Mouse (Mus musculus) frontal cortex, postnatal 36 days (tissue): Measurements from ENCODE around the gene Sugct.

ENCODE experiments used
- DNase-seq, 2 experiments: peaks; one replicate each; pipeline ENCODE4 v3.0.0; 2022; ENCODE audit warnings: low spot score in 2 of 2

Gene Sugct

DNA sequence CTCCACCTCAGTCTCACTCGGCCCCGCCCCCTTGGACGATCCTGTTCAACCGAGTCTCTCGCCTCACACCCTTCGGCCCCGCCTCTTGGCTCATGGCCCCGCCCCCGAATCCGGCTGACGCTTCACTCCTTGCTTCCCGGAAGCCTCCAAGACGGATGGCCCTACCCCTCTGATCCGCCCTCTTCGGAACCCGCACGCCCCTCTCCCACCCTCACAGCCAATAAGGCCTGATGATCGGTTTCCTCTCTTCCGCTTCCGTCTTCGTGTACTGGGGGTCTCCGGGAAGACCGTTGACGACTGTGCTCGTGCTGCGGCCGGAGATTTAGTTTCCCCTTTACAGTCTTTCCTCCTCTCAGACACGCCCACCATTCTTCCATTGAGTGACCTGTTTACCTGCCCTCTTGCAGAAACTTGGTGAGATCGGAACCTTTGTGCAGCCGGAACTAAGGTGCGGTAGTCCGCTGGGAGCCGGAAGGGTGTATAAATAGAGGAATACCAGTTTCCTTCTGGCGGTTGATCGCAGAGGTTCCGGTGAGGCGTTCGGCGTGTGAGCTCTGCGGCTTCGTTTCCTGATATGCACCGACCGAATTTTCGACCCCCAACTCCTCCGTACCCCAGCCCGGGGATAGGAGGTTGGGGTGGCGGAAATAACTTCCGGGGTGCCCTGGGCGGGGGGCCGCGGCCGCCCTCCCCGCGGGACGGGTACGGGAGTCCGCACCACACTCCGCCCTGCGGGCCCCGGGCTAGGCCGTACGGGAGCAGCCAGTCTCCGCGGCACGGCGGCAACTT is at the start of gene Sugct, which contains the start of gene Mplkip:
Gene Sugct (minus strand): TSS at position 643 of the 789 bp plus-strand sequence.
Gene Mplkip (plus strand): TSS at position 282 of the 789 bp plus-strand sequence.
- peak; percentile 99 for DNase-seq

DNA sequence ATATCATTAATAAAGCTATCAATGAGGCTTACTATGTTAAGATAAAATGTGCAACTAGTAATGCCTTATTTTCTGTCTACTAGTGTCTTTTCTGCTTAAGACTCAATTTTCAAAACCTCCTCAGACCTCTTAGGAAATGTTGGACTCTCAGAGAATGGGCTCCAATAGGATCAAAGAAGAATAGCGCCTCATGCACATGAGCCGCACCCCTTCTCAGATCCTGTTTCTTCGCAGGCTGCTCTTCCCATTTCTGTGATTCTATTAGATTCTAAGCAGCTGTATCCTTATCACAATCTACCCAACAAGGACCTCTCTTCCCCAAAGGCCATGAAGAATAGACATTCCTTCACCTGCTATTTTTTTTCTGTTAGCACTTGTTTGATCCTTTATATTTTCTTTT is 33.4 kb upstream of the Sugct start:
- no peak for DNase-seq

DNA sequence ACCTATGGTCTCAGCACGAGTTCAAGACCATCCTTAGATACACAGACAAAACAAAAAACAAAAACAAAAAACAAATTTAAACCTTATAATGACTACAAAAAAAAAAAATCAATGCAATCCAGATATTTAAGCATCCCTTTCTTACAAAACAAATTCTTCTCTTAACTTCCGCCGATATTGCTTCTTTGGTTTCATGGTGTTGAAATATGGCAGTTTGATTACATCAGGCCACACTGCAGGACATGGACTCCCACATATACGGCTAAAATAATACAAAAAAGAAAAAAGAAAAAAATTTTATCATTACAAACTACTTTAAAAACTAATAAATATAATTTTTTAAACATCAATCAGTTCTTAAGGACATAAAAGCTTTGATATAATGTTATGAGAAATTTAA is 32.6 kb upstream of the Sugct start:
- DNase-seq = no peak

DNA sequence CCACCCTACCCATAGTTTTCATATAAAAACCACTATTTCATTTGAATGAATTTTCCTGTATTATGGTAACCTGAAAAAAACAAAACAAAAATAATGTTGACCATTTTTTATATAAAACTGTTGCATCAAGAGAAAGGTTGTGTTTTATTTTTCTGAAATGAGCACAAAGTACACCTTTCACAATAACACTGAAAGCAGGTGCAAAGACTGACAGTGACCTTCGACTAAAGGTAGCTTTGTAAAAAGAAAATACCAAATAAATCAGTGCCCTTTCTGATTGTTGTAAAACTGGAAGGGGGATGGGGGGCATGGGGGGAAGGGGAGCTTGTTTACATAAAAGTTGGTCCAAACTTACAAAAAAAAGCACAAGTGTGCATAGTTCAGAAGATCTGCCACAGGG is 22.0 kb upstream of the Sugct start:
- DNase-seq = no peak

DNA sequence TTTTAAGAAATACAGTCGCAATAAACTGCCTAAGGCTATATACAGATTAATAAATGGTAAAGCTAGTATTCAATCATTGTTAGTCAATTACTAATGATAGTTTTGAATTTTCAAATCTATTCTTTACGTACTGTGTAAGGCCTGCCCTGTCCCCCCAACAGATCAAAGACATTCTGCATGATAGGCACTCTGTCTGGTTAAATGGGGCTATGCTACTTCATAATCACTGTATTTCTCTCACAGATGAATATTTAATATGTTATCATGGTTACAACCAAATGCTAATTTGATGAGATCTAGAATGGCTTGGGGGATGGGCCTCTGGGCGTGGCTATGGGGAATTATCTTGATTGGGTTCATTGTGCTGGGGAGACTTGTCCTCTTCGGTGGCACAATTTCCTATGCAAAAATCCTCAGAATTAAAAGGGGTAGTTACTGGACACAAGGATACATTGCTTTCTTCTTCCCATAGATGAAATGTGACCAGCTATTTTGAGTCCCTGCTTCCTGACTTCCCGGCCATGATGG is 13.5 kb upstream of the Sugct start:
- no peak for DNase-seq

DNA sequence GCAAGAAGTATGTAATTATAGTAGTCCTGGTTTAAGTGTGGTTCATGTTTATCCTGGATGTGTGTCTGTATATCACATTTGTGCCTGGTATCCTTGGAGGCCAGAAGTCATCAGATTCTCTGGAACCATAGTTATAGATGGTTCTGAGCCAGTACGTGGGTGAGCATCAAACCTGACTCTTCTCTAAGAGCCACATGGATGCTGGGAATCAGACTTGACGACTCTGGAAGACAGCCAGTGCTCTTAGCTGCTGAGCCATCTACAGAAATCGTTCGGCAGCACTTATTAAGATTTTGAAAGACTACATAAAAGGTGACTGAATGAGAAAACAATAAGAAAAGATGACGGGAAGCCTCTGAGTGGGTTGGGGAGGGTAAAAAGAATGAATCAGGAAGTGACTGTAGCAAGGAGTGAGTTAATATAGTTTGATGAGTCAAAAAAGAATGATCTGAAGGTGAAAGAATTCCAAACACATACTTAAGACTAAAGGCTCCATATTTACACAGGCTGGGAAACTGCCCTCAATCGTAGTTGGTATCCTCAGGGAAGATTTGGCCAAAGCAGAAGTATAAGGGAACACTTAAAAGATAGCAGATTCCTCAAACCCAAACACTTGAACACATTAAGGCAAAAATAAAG is 10.0 kb upstream of the Sugct start:
- peak; percentile 16 to 49 for DNase-seq

DNA sequence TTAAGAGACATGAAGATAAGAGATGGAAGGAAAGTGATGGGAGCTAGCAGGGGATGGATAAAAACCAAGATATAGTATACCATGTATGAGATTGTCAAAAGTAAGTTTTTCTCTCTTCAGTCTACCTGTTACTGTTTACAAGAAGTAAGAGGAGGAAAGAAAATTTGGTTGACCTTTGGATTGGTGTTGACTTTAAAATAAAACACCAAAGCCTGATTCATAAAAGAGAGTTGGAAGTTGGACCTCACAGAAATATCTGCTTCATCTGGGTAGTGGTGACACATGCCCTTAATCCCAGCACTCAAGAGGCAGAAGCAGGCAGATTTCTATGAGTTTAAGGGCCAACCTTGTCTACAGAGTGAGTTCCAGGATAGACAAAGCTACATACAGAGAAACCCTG is 7.0 kb upstream of the Sugct start:
- DNase-seq = no peak

DNA sequence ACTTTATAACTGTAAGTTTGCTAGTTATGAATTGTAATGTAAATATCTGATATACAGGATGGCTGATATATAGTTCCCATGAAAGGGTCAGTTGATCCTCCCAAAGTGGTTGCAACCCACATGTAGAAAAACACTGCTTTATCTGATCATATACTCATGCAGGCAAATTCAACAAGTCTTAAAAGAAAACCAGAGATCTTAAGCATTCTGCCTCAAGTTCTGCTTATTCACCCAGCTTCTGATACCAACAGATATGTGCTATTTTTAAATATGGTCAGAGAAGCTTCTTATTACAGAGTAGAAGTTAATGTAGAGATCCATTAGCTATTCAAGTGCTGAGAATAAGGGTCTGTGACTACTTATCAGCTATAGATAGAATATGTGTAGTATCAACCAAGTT is 6.0 kb upstream of the Sugct start:
- DNase-seq = no peak

DNA sequence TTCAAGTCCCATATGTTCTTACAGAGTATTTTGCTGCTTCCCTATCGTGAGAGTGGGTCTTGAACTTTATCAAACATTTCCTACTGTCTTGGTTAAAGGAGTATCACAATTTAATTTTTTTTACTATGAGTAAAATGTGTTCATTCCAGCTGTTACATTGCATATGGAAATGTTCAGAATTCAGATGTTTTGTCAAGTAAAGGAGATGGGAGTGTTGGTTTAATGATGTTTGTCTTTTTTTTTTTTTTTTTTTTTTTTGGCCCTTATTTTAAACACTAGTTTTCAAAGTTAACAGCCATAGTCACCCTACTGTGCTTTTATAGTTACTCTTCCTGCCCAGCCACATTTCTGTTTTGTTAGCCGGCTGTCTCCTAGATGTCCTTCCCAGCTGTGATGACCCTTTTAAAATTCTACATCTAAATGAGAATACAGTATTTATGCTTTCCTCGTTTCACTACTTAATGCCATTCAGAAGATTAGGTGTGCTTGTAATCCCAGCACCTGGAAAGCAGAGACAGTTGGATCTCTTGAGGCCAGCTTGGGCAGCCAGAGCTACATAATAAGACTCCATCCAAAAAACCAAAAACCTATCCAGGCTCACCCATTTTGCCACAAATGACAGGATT is 4.8 kb upstream of the Sugct start:
- no peak for DNase-seq

DNA sequence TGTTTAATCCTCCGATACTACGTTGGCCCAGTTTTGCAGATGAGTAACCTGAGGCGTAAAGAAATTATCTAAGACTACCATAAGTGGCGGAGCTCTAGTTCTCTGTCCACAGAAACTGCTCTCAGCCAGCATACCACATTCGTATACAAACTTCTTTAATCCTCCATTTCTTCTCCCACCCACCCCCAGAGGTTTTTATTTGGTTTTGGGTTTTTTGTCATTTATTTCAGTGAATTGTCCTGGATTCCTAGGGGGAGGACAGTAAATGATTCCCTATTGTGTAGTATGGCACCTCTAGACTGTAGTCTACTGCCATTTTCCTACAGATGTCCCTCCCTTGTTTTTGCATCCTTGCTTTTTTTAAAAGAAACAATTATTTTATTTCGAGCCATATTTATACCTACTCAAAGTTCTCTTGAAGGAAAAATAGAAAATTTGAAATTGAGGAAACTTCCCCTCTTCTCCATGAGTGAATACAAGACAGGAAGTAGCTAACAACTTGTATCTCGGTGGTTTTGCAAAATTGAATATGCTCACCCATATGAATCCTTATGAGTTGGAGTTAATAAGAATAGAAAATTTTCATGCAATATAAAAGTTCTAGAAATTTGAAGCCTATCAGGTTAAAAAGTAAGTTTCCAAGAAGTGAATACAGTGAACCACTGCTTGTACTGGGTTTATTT is 686 bp upstream of the Sugct start:
- DNase-seq = no peak

DNA sequence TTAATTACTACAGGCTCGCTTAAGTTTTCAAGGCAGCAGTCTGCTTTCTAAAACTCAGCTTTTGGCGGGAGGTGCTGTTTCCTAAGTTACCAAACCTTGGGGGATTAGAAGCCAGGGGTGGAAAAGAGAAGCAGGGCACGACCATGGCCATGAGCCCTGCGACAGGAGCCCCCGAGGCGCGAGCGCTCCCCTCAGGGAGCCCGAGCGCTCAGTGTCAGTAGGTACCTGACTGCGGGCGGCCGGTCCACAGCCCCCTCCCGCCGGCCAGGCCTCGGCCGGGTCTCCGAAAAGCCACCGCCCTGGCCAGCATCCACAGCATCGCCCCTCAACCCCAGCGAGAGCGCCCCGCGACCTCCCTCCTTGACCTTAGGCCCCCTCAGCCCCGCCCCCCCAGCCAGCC is 939 bp downstream of the Sugct start:
- peak; percentile 30 to 34 for DNase-seq

DNA sequence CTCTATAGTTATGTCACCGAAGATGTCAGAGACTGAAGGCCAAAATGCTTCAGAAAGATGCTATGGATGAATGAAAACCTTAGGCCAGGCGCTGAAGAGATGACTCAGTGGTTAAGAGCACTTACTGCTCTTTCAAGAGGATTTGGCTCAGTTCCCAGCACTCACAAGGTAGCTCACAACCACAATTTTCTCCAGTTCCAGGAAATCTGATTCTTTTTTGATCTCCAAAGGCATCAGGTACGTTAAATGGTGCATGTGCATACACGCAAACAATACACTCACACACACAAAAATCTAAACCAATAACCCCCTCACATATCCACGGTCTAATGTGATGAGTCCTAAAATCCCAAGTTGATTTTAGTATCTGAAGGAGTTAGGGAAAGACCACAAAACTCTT is 1.5 kb downstream of the Sugct start:
- no peak for DNase-seq

DNA sequence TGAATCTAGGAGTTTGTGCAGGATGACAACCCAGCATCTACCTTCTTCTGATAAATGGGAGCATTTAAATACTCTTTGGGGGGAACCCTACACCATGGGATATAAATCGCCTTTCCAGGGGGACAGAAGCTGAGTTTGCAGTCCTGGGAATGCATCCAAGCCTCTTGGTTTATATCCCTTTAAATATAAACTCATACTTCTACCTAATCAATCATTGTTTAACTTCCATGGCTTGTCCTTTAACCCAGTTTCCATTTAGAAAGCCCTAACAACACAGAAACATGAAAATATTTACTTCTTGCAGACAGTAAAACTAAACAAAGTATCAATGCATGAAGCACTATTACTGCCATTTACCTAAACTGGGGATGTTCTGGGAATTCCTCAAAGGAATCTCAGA is 3.9 kb downstream of the Sugct start:
- DNase-seq = no peak

DNA sequence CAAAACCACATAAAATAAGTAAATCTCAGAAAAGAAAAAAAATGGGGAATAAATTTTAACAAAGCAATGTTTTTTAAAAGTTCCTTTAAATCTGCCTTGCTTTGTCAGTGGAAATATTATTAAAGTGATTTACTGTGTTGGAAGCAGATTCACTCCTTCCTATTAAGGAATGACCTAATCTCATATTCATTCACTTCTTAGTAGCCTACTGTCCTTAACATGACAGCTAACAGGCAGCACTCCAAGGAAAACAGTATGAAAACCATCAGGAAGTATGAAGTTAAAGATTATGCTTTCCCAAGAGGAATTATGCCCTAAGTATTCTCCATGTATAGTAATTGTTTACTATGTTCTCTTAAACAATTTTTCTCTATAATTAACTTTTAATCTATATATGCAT is 4.7 kb downstream of the Sugct start:
- DNase-seq = no peak

DNA sequence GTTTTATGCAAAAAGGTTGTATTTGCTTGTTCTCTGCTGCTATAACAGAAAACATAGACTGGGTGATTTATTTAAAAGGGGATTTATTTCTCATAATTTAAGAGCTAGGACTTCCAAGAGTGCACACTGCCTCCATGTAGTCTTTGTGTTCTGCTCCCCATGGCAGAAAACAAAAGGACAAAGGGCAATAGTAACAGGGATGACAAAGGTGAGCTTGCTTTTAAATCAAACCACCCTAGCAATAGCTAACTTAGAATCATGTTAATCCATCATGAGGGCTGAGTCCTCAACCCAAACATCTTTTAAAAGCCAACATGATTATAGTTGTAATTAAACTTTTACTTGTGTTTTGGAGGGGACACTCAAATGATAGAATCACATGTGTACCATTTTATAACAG is 5.9 kb downstream of the Sugct start:
- no peak for DNase-seq

DNA sequence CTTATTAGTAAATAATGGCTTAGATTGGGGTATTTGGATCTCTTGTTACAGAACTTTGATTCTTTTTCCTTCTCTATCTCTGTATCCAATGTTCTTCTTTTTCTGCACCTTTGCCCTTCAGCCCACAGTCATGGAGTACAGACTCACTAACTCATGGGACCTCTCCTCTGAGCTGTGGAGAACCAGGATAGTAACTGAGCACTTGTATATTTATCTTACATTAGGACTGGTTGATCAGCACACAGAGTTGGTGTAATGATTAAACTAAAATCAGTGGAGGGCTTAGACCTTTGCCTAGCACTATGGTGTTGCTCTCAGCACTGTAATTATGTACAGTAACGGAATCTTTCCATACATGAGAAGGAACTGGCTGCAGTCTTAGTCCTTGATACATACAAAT is 24.2 kb downstream of the Sugct start:
- no peak for DNase-seq

DNA sequence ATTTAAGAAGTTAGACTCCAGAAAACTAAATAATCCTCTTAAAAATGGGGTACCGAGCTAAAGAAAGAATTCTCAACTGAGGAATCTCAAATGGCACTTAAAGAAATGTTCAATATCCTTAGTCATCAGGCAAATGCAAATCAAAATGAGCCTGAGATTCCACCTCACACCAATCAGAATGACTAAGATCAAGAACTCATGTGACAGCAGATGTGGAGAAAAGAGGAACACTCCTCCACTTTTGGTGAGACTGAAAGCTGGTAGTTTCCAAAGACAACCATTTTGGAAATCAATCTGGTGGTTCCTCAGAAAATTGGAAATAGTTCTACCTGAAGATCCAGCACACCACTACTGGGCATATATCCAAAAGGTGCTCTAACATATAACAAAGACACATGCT is 28.0 kb downstream of the Sugct start:
- no peak for DNase-seq

DNA sequence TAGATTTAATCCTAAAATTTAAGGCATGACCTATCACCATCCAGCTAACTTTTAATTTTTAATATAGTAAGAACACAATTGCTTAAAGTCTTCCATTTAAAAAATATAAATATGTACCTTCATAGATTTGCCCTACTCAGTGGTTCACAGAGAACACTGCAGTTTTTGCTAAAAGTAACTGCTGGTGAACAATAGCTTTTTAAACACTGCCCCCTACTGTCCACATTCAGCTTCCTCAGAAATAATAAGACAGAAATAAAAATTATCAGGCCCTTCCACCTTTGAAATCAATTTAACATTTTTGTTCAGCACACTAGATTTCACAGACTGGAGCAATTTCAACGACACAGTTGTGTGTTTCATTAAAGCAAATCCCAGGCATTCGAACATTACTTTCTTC is 53.1 kb downstream of the Sugct start:
- no peak for DNase-seq

DNA sequence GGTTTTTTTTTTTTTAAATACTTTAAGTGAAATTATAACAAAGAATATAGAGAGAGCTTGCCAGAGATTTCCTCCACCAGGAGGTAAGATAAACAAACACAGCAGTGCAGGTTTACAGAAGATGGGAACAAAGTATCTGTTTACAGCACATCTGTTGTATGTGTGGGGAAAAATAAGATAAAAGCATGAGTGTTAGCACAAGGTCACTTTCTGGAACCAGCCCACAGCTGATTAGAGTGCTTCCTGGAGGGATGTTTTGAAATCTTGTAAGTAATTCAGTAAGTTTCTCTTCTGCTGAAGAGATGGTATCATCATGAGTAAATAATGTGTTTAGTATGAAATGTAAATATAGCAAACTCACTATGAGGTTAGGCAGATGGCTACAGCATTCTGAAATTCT is 57.3 kb downstream of the Sugct start:
- DNase-seq = no peak

DNA sequence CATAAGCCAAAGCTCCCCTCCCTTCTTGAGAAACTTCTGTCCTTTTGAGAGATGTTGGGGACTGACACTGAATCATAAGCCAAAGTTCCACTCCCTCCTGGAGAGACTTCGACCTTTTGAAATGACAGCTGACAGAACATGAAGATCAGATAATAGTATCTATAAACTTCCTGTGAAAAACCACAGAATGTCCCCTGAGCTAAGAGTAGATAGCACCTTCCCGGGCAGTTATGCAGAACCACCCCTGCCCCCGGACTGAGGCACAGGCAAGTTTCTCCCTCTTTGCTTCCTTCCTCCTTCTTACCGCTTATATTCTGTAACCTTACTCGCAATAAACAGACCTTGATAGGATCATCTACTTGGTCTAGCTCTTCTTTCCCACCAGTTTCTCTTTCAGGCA is 68.2 kb downstream of the Sugct start:
- DNase-seq = no peak

DNA sequence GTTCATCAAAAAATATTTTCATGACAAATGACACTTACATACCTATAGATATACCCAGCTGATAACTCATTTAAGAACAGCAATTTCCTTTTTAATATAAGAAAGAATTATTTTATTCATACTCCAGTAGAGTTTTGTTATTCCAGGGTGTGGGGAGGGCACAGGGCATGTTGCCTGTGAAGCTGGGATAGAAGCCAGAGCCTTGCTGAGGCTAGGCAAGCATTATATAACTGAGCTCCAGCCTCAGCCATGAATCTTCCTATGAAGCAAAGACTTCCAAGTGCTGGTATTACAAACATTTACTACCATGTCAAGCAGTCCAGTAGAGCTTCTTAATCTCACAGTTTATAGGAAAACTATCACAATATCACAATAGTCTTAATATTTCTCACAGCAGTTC is 70.4 kb downstream of the Sugct start:
- no peak for DNase-seq

DNA sequence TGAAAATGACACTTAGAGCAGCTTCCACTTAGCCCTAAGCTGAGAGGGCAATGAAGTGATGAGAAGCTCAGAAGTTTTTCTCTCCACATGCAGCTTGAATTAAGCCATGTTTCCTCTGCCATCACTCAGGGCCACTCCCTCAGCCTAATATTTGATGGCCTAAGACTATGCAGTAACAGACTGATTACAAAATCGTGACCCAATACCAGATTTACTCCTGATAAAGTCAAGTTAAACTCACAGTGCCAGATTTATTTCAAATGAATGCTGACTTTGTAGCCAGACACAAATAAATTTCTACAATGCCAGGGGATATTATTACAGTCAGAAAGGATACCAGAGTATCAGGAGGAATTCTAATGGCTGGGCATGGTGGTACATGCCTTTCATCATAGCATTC is 89.1 kb downstream of the Sugct start:
- no peak for DNase-seq
